Mouse (Mus musculus) hindlimb bud, embryonic 11.5 days (tissue): ENCODE measurements around the gene Rbm39.
"Not testable (repeated sequence)": the region's sequence is repeated elsewhere in the genome, so short reads cannot be mapped to it uniquely, and the experiment has no call there.

ENCODE experiments used
- DNase-seq: peaks from one replicate; pipeline ENCODE4 v3.0.0-alpha.2; 2012; ENCODE audit warnings: low read depth, low spot score; ENCODE audit errors: extremely low spot score

The Rbm39 gene

GRCm38 (mm10) chr2:156180824-156181590 lies 969 bp upstream of the Rbm39 start:
- no peak for DNase-seq

DNA sequence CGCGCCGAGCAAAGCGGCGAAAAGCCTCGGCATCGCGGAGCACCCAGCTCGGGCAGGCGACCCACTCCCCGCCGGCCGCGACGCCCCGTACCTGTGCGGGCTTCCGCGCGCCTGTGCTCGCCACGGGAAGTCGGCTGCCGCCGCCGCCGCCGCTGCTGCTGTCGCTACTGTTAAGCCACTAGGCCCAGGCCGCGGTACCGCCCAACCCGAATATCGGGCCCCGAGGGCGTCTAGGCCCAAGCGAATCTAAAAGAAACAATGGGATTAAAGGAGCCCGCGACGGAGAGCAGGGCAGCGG lies 293 bp downstream of the Rbm39 start:
- no peak for DNase-seq

- DNase-seq = no peak
Measured at GRCm38 (mm10) chr2:156179046-156179795, 817 bp downstream of the Rbm39 start.

DNA sequence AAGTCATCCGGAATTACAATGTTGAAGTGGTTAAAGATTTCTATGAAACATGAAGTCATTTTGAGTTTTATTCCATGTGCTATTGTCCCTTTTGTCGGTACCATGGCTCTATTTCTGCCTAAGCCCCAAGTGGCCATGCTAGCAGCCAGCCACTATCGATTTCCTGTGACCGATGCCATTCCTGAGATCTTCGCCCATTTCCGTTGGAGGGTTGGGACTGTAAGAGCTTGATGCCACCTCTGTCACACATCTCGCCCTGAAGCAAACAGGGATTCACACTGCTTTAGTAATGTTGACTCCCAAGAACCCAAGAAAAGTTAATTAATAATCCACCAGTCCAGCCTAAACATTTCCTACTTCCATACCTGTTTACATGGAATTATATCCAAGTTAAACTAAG lies 2.4 kb downstream of the Rbm39 start:
- DNase-seq = no peak

- DNase-seq = no peak
Measured at GRCm38 (mm10) chr2:156177079-156177478, 3.0 kb downstream of the Rbm39 start.

- no peak for DNase-seq
Measured at GRCm38 (mm10) chr2:156166557-156166956, 13.5 kb downstream of the Rbm39 start.

DNA sequence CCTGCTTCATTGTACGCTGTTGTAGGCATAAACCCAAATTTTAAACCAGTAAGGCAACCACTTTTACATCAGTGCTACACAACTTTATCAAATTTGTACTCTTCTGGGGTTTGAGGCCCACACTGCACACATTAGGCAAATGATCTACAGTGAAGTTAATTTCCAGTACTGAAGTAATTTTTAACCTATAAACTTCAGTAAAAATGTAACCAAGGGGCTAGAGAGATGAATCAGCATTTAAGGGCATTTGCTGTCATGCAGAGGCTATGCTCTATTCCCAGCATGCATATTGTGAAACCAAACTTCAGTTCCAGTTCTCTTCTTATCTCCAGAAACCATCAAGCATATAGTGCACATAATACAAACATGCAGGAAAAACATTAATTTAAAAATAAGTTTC lies 14.6 kb downstream of the Rbm39 start:
- no peak for DNase-seq

- no peak for DNase-seq
Measured at GRCm38 (mm10) chr2:156151538-156151937, 28.5 kb downstream of the Rbm39 start.

DNA sequence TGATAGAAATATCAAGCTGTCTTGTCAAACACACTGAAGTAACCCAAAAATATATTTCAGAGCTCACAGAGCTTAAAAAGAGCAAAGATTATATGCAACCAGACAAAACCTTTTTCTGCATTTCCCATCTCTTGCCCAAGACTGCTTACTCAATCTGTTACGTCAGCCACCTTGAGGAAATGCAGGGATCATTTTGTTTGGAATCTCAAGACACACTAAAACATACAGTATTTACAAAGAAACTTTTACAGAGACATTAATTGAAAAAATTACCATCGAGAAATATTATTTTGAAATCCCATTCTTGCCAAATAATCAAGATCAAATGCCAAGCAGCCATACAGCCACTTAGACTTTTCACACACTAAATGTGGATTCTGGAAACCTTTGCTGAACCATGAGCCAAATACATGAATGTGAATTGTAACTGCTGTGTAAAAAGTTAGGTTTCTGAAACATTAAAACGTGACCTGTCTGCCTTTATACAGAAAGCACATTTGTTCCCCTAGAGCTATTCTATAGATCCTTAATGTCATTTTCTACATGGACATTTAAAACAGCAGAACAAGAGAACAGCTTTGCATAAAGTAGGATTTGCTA lies 32.6 kb downstream of the Rbm39 start:
- DNase-seq = no peak

GRCm38 (mm10) chr2:156146272-156146989 lies 33.6 kb downstream of the Rbm39 start:
- DNase-seq = no peak

DNA sequence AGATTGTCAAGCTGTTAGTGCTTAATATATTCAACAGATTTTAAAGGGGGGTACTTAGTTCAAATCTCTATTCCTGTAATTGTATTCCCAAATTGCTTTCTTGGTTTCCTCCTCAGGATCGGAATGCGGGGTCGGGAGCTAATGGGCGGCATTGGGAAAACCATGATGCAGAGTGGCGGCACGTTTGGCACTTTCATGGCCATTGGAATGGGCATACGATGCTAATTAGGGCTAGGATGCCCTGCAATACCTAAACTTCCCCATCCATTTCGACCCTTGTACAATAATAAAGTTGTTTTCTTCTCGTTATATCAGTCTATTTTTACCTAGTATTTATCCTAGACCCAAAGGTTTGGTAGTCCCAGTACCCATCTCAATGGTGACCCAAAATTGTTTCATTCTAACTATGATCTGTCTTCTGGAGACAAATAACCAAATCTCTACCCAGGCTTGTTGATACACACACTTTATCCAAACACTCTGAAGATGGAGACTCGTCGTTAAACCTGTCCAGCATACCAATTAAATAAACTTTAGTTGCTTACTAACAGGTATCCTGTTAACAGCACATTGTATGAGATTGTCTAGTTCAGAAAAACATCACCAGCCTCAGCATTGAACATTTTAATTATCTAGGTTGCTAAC lies 34.4 kb downstream of the Rbm39 start:
- DNase-seq = no peak

- DNase-seq = peak; percentile 82
Measured at GRCm38 (mm10) chr2:156143953-156144724, 35.9 kb downstream of the Rbm39 start, which contains the start of the genes Romo1 and Nfs1. Romo1 (plus strand) TSS chr2:156144039. Nfs1 (minus strand) TSS chr2:156144186.

- DNase-seq = no peak
Measured at GRCm38 (mm10) chr2:156143367-156143766, 36.7 kb downstream of the Rbm39 start.

DNA sequence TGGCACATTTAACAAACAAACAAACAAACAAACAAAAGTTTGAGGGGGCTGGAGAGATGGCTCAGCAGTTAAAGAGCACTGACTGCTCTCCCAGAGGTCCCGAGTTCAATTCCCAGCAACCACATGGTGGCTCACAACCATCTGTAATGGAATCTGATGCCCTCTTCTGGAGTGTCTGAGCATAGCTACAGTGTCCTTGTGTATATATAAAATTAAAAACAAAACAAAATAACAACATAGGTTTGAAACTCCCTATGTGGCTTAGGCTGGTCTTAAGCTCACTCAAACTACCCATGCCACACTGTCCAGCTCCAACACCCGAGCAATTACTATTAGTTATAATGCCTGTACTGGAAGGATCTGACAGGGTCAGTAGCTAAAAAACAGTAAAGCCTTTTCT lies 37.2 kb downstream of the Rbm39 start:
- no peak for DNase-seq

GRCm38 (mm10) chr2:156135695-156136094 lies 44.3 kb downstream of the Rbm39 start:
- no peak for DNase-seq

DNA sequence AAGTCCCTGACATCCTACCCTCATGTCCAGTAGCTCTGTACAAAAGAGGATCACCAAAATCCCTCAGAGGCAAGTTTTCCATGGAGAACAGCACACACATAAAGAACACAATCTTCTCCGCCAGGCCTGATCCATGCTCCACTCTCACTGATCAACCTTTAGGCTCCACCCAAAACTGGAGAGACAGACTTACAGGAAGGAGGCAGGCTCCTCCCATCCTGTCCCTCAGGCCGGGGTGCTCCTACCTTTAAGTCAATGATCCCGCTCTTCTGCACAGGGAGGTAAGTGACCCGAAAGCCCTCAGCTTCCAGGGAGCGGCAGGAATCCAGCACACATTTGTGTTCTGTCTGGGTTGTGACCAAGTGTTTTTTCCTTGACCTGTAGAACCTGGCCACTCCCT lies 45.9 kb downstream of the Rbm39 start:
- no peak for DNase-seq

DNA sequence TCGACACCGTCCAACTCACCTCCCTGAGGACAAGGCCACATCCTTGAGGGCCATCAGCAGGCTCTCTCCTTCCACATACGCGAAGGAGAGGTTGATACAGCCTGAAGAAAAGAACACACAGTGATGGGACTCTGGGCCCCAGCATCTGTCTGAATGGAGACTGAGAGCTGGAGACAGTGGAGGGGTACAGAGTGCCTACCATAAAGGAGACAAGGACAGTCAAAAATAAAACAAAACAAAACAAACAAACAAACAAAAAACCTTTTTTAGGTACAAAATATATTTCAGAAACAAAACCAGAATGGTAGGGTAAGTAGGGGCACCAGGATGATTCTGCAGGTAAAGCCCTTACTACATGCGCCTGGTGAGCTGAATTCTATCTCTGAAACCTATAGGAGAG lies 53.0 kb downstream of the Rbm39 start, which contains the start of gene Gm28036:
Gene Gm28036, minus strand, starts transcription at position 101 of the 400 bp plus-strand sequence.
- no peak for DNase-seq

- DNase-seq = no peak
Measured at GRCm38 (mm10) chr2:156123731-156124130, 56.3 kb downstream of the Rbm39 start.

DNA sequence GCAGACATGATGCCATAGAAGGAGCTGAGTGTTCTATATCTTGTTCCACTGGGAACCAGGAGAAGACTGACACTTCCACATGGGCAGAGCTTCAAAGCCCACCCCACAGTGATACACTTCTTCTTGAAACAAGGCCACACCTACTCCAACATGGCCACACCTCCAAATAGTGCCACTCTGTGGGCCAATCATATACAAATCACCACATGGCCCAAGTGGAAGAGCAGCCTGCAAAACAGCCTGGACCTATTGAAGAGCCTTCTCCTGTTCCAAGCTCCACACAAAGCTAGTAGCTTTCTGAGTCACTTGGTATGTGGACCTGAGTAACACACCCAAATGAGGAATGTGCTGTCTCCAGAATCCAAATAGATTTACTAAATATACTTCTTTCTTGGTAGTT lies 60.5 kb downstream of the Rbm39 start:
- no peak for DNase-seq

DNA sequence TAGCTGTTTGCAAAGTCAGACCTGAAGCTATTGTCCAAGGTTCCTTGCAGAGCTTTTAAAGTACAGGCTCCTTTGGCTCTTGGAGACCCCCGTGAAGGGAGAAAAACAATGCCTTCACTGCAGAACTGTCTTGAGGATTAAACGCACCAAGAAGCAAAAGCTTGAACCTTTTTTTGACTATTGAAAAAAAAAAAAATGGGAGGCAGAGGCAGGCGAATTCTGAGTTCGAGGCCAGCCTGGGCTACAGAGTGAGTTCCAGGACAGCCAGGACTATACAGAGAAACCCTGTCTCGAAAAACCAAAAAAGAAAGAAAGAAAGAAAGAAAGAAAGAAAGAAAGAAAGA lies 68.0 kb downstream of the Rbm39 start:
- not testable (repeated sequence) for DNase-seq
